Mouse (Mus musculus) frontal cortex, postnatal 14 days (tissue): ENCODE results near the gene Nav3.

ENCODE experiments used
- DNase-seq, 2 experiments: peaks; one replicate each; pipeline ENCODE4 v3.0.0; 2022; ENCODE audit warnings: low spot score in 2 of 2

Nav3 gene

GRCm38 (mm10) chr10:109919515-109919914, 536.5 kb downstream of the Nav3 start:
- no peak for DNase-seq

GRCm38 (mm10) chr10:109907206-109907605, 548.8 kb downstream of the Nav3 start:
- DNase-seq = no peak

GRCm38 (mm10) chr10:109906413-109906785, 549.6 kb downstream of the Nav3 start:
- no peak for DNase-seq

- DNase-seq = no peak
These were observed 550.2 kb downstream of the Nav3 start for GRCm38 (mm10) chr10:109905649-109906412.

- DNase-seq = no peak
These were observed 551.2 kb downstream of the Nav3 start for GRCm38 (mm10) chr10:109904841-109905240.

GRCm38 (mm10) chr10:109903701-109904555, 552.1 kb downstream of the Nav3 start:
- no peak for DNase-seq

GRCm38 (mm10) chr10:109903241-109903640, 552.8 kb downstream of the Nav3 start:
- no peak for DNase-seq

GRCm38 (mm10) chr10:109889171-109889475, 566.9 kb downstream of the Nav3 start:
- DNase-seq = no peak

- no peak for DNase-seq
These were observed 567.4 kb downstream of the Nav3 start for GRCm38 (mm10) chr10:109888355-109889170.

GRCm38 (mm10) chr10:109887160-109887559, 568.8 kb downstream of the Nav3 start:
- DNase-seq = no peak

- no peak for DNase-seq
These were observed 579.9 kb downstream of the Nav3 start for GRCm38 (mm10) chr10:109876107-109876506.

- no peak for DNase-seq
These were observed 580.6 kb downstream of the Nav3 start for GRCm38 (mm10) chr10:109875312-109875830.

- DNase-seq = no peak
These were observed 581.2 kb downstream of the Nav3 start for GRCm38 (mm10) chr10:109874652-109875311.

GRCm38 (mm10) chr10:109866063-109866462, 589.9 kb downstream of the Nav3 start:
- DNase-seq = no peak

- no peak for DNase-seq
These were observed 590.6 kb downstream of the Nav3 start for GRCm38 (mm10) chr10:109865391-109865790.

- peak in 1 of 2 experiments; percentile 55 for DNase-seq
These were observed 591.3 kb downstream of the Nav3 start for GRCm38 (mm10) chr10:109864708-109865107.

GRCm38 (mm10) chr10:109861275-109861674, 594.7 kb downstream of the Nav3 start:
- DNase-seq = no peak

GRCm38 (mm10) chr10:109858568-109858967, 597.4 kb downstream of the Nav3 start:
- no peak for DNase-seq

- DNase-seq = no peak
These were observed 603.6 kb downstream of the Nav3 start for GRCm38 (mm10) chr10:109852392-109852791.

GRCm38 (mm10) chr10:109847631-109848030, 608.4 kb downstream of the Nav3 start:
- DNase-seq = no peak

- DNase-seq = no peak
These were observed 612.3 kb downstream of the Nav3 start for GRCm38 (mm10) chr10:109843661-109844060.
